Mouse (Mus musculus) urinary bladder, postnatal 14 days (tissue): ENCODE results near the gene Lamb2.

Experiments
- DNase-seq: peaks from one replicate; pipeline ENCODE4 v3.0.0; 2021; ENCODE audit warnings: low spot score

Lamb2 gene

GRCm38 (mm10) chr9:108492043-108492750 lies 12.7 kb downstream of the Lamb2 start:
- DNase-seq: peak; percentile 26

- no peak for DNase-seq
Measured at GRCm38 (mm10) chr9:108493246-108493645, 13.7 kb downstream of the Lamb2 start.

GRCm38 (mm10) chr9:108494146-108494825 lies 14.8 kb downstream of the Lamb2 start:
- no peak for DNase-seq

- no peak for DNase-seq
Measured at GRCm38 (mm10) chr9:108494905-108495304, 15.4 kb downstream of the Lamb2 start.

GRCm38 (mm10) chr9:108499231-108499630 lies 19.7 kb downstream of the Lamb2 start:
- no peak for DNase-seq

GRCm38 (mm10) chr9:108499943-108500342 lies 20.4 kb downstream of the Lamb2 start:
- no peak for DNase-seq

- DNase-seq: no peak
Measured at GRCm38 (mm10) chr9:108506901-108507300, 27.4 kb downstream of the Lamb2 start.

GRCm38 (mm10) chr9:108507619-108508434 lies 28.3 kb downstream of the Lamb2 start, which contains the start of gene Qars:
Gene Qars, plus strand, starts transcription at chr9:108507706.
- DNase-seq: peak; percentile 97

- DNase-seq: no peak
Measured at GRCm38 (mm10) chr9:108508776-108509175, 29.2 kb downstream of the Lamb2 start.

- peak; percentile 95 for DNase-seq
Measured at GRCm38 (mm10) chr9:108516380-108517251, 37.1 kb downstream of the Lamb2 start, which contains the start of gene Qrich1. Gene Qrich1, plus strand, starts transcription at chr9:108516806.

GRCm38 (mm10) chr9:108517253-108517930 lies 37.9 kb downstream of the Lamb2 start:
- DNase-seq: peak; percentile 85

- DNase-seq: peak; percentile 31
Measured at GRCm38 (mm10) chr9:108517931-108518332, 38.4 kb downstream of the Lamb2 start.

GRCm38 (mm10) chr9:108521604-108522003 lies 42.1 kb downstream of the Lamb2 start:
- DNase-seq: no peak

GRCm38 (mm10) chr9:108523341-108523740 lies 43.8 kb downstream of the Lamb2 start:
- no peak for DNase-seq

- no peak for DNase-seq
Measured at GRCm38 (mm10) chr9:108525400-108525799, 45.9 kb downstream of the Lamb2 start.

- no peak for DNase-seq
Measured at GRCm38 (mm10) chr9:108530954-108531353, 51.4 kb downstream of the Lamb2 start.

GRCm38 (mm10) chr9:108531496-108531895 lies 52.0 kb downstream of the Lamb2 start:
- DNase-seq: no peak
